Mouse (Mus musculus): ENCODE measurements around the gene Gm5767.

GRCm38 (mm10) chr16:8639466-8640191 lies 40.9 kb upstream of the Gm5767 start:
- no peak for TF ChIP-seq POLR2A (IDR thresholded peaks at IDR 0.05; ENCODE audit: insufficient read length, low read depth)
- TF ChIP-seq MYOD1 (IDR thresholded peaks at IDR 0.05; ENCODE audit: control insufficient read depth in 1 of 3, insufficient read length in 2 of 3, low read depth in 2 of 3): no peak
- no peak for TF ChIP-seq USF1 (IDR thresholded peaks at IDR 0.05; ENCODE audit: low read depth)
- no peak for TF ChIP-seq TCF12 (IDR thresholded peaks at IDR 0.05; ENCODE audit: insufficient read depth, poor library complexity, severe bottlenecking)
- TF ChIP-seq MAX (IDR thresholded peaks at IDR 0.05; ENCODE audit: low read depth): no peak
- TF ChIP-seq TCF3 (IDR thresholded peaks at IDR 0.05; ENCODE audit: insufficient read length, low read depth): no peak
- no peak for TF ChIP-seq E2F4 (IDR thresholded peaks at IDR 0.05; ENCODE audit: insufficient read depth)
- no peak for TF ChIP-seq MYOG (IDR thresholded peaks at IDR 0.05; ENCODE audit: control insufficient read depth in 1 of 3, insufficient read depth in 1 of 3, insufficient read length in 2 of 3, low read depth in 2 of 3)
- TF ChIP-seq POLR2AphosphoS2 (IDR thresholded peaks at IDR 0.05; ENCODE audit: insufficient read length, low read depth): no peak
- TF ChIP-seq CEBPB (IDR thresholded peaks at IDR 0.05; ENCODE audit: insufficient read depth, poor library complexity, severe bottlenecking): no peak
- TF ChIP-seq SRF (IDR thresholded peaks at IDR 0.05; ENCODE audit: control insufficient read depth, insufficient read length, low read depth): no peak
- no peak for TF ChIP-seq REST (IDR thresholded peaks at IDR 0.05; ENCODE audit: insufficient read depth, insufficient read length)
